Mouse (Mus musculus) adrenal gland, postnatal 25 days (tissue): Measurements from ENCODE around the gene Epb41l1. TPM values are rescaled to one million over a fixed set of nuclear protein-coding genes. Genes with fewer than 3 reads are reported as not detected.

Experiments used
- DNase-seq: peaks from one replicate; pipeline ENCODE4 v3.0.0; 2021; ENCODE audit warnings: mixed read lengths
- total RNA-seq: library from RNA; stranded (reverse); gene quantifications from 2 replicates; pipeline ENCODE4 v1.2.3, GENCODE M21; 2021

Gene Epb41l1
- total RNA-seq, 1 experiment from 2014 or later = 78.8 TPM

DNA sequence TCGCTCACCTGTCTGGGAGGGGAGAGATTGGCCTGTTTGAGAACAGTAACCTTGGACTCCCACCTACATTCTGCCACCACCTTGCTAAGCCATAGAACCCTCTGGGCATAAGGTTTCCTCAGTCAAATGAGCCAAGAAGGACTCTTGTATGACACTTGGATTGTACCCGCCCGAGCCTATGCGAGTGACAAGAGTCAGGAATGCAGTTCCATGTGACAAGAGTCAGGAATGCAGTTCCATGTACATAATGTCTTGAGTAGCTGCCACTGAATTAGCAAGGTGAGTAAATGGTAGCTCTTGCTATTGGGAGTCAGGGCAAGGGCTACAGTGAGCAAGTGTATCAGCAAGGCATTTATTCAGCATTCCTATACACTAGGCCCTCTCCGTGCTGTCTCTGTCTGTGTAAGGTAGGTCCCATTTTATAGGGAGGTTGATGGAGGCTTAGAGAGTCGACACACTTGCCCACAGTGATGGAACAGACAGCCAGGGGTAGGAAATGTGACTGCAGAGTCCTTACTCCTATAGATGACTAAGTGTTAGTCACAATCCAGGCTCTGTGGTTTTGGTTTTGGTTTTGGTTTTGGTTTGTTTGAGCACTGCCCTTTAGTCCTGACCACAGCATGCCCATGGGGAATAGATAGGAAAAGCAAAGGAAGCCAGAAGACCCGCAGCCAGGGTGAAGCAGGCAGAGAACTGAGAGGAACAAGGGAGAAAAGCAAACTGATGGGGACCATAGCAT is 118.3 kb downstream of the Epb41l1 start:
- DNase-seq = no peak

DNA sequence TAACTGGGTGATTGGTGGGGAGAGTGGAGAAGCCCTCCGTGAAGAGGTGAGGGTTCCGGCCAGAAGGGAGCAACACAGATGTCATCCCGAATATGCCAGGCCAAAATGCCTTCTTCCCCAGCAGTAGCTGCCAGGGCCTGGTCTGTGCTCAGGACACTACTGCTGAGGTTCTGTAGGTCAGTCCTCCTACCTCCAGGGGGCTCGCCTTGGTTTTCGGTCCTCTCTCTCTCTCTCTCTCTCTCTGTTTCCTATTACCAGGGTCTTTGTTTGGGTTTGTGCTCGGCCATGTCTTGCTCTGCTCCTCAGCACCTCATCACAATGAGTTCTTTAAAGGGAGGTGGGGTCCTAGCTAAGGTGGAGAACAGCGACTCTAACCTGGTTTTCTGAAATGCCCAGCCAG is 120.3 kb downstream of the Epb41l1 start:
- DNase-seq = no peak

DNA sequence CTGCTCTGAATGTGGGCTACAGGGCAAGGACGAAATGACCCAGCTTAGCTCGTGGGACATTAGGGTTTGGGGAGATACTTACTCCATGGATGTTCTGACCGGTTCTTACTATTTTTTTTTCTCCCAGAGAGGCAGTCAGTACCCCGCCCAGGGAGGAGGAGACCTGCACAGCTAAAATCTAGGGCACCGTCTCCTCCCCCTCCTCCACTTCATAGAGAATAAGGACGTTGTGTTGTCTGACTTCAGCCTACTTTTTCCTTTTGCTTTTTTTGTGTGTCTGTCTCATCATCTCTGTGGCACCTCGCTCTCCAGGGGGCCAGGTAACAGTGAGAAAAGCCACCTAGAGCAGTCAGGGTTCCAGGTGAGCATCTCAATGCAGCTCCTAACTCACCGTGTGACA is 121.7 kb downstream of the Epb41l1 start:
- DNase-seq = no peak

DNA sequence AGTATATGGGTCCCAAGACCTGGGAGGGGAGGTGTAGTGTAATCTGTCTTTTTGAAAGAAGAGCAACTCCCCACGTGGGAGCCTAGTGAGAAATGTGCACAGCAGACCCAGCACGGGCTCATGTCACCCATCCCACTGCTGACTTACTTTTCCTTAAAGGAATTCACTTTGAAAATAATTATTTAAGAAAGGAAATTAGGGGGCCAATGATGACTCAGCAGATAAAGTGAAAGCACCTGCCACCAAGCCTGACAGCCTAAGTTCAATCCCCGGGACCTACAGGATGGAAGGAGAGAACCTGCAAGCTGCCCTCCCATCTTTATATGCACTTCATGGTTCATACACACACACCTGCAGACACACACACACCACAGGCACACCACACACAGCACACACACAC is 123.1 kb downstream of the Epb41l1 start:
- no peak for DNase-seq

DNA sequence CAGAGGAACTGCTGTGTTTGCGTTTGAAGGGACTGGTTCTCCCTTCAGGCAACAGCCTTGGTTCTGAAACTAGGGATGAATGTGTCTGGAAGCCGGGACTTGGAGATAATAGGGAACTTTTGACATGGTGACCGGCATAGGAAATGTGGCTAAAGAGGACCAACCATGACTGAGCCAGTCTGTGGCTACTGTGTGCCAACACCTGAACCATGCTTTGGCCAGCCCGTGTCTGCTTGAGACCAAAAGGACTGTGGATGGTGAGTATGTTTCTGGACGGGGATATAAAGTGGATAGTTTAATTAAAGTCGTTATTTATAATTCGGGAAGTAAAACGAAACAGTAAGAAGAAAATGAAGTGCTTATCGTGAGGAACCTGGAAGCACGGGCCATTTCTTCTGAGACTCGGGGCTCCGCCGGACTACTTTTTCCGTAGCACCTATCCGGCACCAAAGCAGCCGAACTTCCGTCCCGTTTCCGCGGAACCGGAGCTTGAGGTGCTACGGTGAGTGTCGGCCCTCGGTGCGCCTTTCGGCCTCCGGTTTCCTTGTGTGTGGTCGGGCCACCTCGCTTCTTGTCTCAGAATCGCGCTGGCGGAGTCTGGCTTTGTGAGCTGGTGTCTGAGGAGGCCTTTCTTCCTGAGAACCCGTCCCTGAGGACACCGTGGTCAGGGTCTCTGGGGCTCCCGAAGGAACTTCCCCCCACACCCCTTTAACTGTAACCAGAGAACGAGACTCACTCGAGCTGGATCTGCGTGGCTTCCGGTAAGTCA is 126.6 kb downstream of the Epb41l1 start, which contains the start of gene Aar2:
Gene Aar2 (plus strand): TSS at position 462 of the 769 bp plus-strand sequence.
- peak; percentile 77 for DNase-seq

DNA sequence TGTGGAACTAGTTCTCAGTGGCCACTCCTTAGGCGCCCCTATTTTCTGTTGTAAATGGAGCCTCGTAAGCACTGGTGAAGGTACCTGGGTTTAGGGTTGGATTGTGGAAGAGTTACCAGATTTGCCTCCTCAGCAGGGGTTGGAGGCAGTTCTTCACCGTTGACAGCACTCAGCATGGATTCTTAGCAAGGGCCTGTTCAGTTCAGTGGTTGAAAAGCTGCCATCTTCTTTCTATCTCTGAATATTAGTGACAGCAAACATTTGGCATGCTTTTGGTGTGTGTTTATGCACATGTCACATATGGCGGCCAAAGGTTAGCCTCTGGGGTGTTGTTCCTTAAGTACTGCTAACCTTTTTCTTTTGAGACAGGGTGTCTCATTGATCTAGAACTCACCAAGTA is 131.7 kb downstream of the Epb41l1 start:
- DNase-seq = no peak

DNA sequence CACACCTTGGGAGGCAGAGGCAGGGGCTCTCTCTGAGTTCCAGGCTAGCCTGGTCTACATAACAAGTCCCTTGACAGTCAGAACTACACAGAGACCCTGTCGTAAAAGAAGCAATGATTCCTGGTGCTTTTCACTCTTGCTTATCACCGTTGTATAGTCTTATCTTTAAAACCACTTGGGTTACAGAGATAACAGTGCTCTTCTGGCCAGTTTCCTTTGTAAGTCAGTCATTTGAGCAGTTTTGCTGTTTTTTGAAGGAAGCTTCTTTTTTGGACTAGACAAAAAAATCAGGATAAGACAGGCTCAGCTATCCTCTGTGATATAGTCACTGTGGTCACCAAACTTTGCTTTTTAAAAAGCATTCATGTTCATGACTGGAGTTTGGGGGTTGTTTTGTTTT is 141.1 kb downstream of the Epb41l1 start:
- no peak for DNase-seq

DNA sequence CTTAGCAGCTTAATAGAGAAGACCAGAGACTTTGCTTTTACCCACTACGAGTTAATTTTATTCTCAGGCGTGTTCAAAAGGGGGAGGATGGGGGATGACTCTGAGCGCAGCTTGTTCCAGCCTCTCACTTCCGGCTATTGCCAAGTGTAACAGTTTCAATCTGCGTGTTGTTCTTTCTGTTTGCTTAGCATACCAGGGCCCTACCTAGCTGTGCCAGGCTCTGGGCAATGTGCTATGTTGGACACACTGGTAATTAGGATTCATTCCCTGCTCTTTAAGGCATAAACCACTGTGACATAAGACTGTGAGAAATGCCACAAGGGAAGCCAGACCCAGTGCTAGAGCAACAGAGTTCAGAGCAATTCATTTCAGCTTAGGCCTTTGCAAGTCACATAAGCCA is 142.8 kb downstream of the Epb41l1 start:
- DNase-seq = no peak

DNA sequence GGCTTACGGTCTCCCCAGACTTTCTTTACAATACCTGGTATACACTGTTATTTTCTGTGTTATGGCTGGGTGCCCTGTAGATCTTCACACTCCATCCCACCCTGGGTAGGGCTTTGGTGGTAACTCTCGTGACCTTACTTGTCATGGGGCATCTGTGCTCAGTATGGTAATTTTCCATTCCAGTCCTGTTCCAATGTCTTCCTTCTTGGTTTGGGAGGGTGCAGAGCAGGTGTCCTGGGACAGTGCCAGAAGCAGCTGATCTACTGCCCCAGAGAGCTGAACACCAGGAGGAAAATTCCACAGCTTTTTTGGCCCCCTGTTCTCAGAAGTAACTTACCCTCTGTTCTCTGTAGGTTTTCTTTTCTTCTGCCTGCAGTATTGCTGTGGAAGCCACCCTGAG is 145.8 kb downstream of the Epb41l1 start:
- peak; percentile 43 for DNase-seq

DNA sequence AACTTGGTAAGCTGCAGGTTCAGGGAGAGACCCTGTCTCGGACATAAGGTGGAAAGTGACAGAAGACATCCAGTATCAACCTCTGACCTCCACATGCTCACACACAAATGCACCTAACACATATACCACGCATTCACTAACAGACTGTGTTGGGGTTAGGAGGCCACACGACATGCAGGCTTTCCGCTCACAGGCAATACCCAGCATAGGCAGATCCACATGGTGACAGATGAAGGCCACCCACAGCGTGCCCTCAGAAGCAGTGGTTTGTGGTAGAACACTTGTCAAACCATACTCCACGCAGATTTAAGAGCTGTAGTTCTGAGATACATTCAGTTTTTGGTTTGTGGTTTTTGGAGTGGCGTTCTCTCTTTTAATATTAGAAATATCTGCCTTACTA is 147.9 kb downstream of the Epb41l1 start:
- no peak for DNase-seq

DNA sequence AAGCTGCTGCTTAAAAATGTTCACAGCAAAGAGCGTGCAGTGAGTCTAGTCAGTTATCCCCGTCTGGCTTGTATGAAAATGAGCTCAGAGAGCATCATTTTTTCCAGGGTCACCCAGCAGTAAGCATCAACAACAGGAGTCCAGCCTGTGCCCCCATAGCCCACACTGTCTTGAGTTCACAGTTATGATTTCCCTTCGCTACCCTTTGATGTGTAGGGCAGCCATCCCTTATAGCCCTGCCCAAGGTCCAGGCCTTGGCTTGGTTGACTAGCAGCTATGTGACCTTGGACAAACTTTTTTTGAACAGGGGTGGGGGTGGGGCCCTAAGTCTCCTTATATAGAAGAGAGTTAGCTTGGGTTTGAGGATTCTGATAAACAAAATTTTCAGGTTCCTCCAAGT is 148.6 kb downstream of the Epb41l1 start:
- DNase-seq = peak; percentile 37

DNA sequence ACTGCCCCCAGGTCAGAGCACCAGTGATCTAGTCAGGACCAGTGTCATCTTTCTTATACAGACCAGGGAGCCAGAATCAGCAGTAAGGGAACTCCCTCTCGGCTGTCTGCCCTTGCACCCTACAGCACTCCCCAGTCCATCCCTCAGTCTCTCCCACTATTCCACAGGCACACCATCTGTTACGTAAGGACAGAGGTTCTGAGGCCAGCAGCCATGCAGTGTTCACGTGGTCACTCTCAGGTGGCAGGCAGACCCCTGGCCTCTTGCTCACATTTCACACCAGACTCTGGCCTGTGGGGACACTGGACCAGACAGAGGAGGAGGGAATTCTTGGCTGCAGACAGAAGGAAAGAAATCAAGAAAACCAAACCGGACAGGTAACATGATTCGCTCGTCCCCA is 150.8 kb downstream of the Epb41l1 start:
- no peak for DNase-seq

DNA sequence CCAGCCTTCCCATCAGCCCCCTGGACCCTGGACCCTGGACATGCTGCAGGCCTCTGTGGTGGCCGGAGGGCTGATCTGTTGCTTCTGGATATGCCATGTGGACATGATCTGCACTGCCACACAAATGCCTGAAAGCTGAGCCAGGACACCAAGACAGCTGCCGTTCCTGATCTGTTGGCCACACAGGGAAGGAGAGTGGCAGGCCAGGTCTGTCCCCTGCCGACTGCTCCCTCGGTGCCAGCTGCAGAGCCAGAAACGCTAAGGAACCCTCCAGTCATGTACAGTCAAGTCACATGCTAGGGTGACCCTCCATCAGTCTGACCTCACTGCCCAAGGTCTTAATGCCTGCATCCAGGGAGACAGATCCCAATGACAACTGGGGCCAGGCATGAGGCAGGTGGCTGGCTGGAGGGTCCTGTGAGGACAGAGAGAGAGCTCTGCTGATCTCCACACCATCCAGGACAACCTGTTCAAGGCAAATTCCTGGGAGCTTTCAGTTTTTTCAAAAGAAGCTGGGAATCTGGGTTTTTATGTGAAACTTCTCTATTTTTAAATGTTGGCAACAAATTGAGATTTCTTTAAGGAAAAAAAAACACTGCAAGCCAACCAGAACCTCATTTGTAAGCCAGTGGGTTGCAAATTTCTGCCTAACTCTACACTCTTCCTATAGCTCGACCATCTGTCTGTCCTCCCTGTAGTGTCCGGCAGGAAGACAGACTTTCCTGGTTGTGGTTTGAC is 156.3 kb downstream of the Epb41l1 start:
- DNase-seq = no peak

DNA sequence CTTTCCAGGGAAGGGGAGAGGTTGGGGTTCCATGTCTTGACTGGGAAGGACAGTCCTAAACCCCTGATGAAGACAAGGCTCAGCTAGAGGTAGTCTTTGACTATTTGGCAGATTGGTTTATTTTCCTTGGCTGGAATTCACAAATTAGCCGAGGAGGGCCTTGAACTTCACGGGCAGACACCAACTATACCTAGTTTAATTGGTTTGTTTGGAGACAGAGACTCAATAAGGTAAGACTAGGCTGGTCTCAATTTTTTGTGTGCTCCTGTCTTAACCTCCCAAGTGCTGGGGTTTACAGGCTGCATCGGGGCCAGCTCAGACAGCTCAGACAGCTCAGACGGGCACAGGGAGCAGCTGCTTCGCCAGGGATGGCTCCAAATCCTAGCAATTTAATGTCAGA is 159.8 kb downstream of the Epb41l1 start:
- DNase-seq = no peak

DNA sequence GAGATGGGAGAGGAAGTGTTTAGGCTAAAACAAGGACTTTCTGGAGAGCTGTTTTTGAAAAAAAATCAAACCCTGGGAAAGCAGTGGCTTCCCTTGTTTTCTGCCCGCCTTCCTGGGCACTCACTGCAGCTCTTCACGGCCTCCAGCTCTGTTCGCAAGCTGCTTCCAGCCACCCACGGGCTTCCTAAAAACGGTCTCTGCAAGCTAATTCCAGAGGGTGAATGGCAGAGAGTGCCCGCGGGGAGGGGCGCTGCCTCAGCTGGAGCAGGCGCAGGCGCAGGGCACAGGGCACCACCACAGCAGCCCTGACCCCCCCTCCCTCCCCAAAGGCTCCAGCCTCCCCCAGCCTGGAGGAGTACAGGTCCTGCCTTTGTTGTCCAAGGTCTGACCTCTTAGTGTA is 160.5 kb downstream of the Epb41l1 start:
- peak; percentile 45 for DNase-seq

DNA sequence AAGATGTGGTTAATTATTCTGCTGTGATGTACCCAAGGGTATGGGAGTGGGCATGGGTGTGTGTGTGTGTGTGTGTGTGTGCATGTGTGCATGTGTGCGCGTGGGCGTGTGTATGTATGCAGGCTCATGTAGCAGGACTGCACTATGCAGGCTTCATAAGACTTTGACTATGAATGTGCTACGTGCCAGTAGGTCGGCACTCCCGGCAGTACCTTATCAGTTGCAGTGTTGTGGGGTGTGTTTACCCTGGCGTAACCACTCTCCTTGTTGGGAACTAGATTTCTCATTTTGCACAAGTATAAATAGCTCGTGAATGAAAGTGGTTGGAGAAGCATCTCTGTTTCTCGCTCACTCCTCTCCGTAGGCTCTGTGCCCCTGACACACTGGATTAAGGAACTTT is 162.2 kb downstream of the Epb41l1 start:
- no peak for DNase-seq

DNA sequence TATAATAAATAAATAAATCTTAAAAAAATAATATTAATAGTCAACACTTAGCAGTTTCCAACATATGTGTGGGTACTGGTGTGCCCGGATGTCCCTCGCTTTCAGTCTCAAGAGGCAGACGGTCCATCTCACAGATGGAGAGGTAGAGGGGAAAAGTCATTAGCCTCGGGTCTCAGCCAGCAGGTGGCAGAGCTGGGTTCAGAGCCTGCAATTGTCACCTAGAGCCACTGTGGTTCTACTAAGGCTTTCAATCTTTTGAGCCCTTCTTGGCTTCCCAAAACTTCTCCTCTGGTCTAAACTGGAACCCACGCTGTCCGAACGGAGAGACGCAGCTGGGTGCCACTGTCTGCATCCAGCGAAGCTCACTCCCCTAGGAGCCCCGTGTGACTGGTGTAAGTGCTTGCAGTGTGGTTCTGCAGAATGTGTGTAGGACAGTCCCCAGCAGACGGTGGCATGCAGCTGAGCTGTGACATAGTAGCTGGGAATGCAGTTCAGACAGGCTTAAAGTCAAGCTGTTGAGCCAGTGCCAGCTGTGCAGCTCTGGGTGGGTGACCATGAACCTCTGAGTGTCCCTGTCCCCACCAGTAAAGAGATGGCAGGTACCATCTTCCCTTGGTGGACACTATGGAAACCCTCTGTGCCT is 163.6 kb downstream of the Epb41l1 start:
- DNase-seq = no peak

DNA sequence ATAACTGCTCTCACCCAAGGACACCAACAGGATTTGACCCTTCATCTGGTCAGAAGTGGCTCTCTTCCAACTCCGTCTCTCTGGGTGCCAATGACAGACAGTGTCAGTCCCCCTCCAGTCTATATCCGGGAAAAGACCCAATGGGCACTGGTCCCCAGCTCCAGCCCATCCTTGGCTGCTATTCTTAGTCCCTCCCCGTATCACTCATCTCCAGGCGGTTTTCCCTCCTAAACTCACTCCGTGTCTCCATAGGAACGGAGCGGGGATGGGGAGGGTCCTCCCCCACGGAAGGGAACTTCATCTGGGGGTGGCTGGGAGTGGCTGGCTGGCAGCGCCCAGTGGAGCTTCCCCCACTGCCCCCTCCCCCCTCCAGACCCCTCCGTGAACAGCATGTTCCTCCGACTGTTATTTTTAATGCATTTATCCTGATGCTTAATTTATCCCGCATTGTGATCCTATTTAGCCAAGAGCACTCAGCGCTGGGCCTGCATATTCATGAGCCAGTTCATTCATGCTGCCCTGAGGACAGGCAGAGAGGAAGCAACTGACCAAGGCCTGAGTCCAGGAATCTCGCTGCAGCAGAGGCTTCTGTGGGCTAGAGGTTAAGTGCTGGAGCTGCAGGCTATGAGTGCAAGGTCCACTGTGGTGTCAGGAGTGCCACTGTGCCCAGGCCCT is 164.2 kb downstream of the Epb41l1 start:
- no peak for DNase-seq

DNA sequence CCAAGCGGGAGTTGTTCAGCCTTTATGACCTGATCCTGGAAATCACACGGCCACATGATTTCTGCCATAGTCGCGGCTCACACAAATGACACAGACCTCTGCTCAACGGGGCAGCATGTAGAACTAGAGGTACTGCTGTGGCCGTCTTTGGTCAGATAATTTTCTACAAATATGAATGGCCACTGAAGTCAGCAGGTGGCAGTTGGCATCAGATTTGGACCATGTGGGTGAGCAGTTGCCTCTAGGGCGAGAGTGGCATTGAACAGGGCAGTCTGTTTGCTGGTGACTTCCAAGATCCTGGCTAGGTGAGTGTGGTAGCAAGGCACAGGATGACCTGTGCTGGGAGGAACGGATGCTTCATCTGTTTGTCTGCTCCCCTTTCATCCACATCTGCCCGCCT is 168.8 kb downstream of the Epb41l1 start:
- DNase-seq = no peak
